33 mouse cellular contexts compared by ENCODE assay signal in genomic region chr5:18487076-18487772, GRCm38 (mm10).
"Had no signal": no experiment of that assay in that cellular context is flagged by ENCODE, and none has a peak within 500 bp of the region (broad histone marks: within the 10 kb centered on the region; RNA-seq: fewer than 3 reads in every experiment).

No protein-coding gene starts in this region.

- DNase-seq: heart, postnatal 10 days; heart, postnatal 14 days; heart, postnatal 36 days; heart, postnatal 4 days; kidney, adult 11 months; kidney, adult 18-20 months; kidney, adult 2 months; kidney, adult 8-10 months; kidney, adult 9 months; kidney, postnatal 10 days; kidney, postnatal 14 days; kidney, postnatal 25 days; kidney, postnatal 36 days; kidney, postnatal 4 days; layer of hippocampus, adult 9-11 months; layer of hippocampus, postnatal 36 days had no signal

- H3K4me2 ChIP-seq: heart, embryonic 11.5 days; heart, embryonic 12.5 days; heart, embryonic 13.5 days; heart, embryonic 15.5 days; hindbrain, embryonic 12.5 days; hindbrain, embryonic 13.5 days; hindbrain, embryonic 14.5 days; hindbrain, embryonic 15.5 days; kidney, embryonic 15.5 days had no signal

- H3K27me3 ChIP-seq: heart, embryonic 12.5 days; heart, embryonic 13.5 days; heart, embryonic 15.5 days; hindbrain, embryonic 12.5 days; hindbrain, embryonic 13.5 days; hindbrain, embryonic 15.5 days; kidney, embryonic 15.5 days had no signal

- H3K27ac ChIP-seq: heart, embryonic 10.5 days; heart, embryonic 13.5 days; heart, embryonic 15.5 days; hindbrain, embryonic 10.5 days; hindbrain, embryonic 12.5 days; hindbrain, embryonic 13.5 days; hindbrain, embryonic 14.5 days; hindbrain, embryonic 15.5 days; hindbrain, postnatal 0 days; kidney, embryonic 15.5 days; kidney, postnatal 0 days; layer of hippocampus, adult 2 months; left cerebral cortex, adult 2 months had no signal

- H3K36me3 ChIP-seq: heart, embryonic 10.5 days; heart, embryonic 12.5 days; heart, embryonic 13.5 days; heart, embryonic 15.5 days; hindbrain, embryonic 10.5 days; hindbrain, embryonic 12.5 days; hindbrain, embryonic 13.5 days; hindbrain, embryonic 15.5 days; kidney, embryonic 15.5 days had no signal

- ATAC-seq: hindbrain, embryonic 16.5 days; hindbrain, postnatal 0 days; inflammation-experienced regulatory T-cells, adult 6 months had no signal

- H3K4me3 ChIP-seq: heart, embryonic 10.5 days; heart, embryonic 12.5 days; heart, embryonic 13.5 days; heart, embryonic 15.5 days; hindbrain, embryonic 10.5 days; hindbrain, embryonic 12.5 days; hindbrain, embryonic 13.5 days; hindbrain, embryonic 15.5 days; kidney, embryonic 15.5 days; layer of hippocampus, adult 2 months; left cerebral cortex, adult 2 months had no signal

- H3K4me1 ChIP-seq: heart, embryonic 10.5 days; heart, embryonic 12.5 days; heart, embryonic 15.5 days; hindbrain, embryonic 10.5 days; hindbrain, embryonic 12.5 days; hindbrain, embryonic 13.5 days; hindbrain, embryonic 15.5 days; kidney, embryonic 15.5 days had no signal

- H3K9me3 ChIP-seq: heart, embryonic 10.5 days; heart, embryonic 12.5 days; heart, embryonic 13.5 days; heart, embryonic 15.5 days; hindbrain, embryonic 10.5 days; hindbrain, embryonic 12.5 days; hindbrain, embryonic 13.5 days; hindbrain, embryonic 15.5 days; kidney, embryonic 15.5 days had no signal

- H3K9ac ChIP-seq: heart, embryonic 12.5 days; heart, embryonic 13.5 days; heart, embryonic 15.5 days; hindbrain, embryonic 12.5 days; hindbrain, embryonic 13.5 days; hindbrain, embryonic 14.5 days; hindbrain, embryonic 15.5 days; kidney, embryonic 15.5 days had no signal
